Mouse (Mus musculus): ENCODE results near the gene 6030408B16Rik.

DNA sequence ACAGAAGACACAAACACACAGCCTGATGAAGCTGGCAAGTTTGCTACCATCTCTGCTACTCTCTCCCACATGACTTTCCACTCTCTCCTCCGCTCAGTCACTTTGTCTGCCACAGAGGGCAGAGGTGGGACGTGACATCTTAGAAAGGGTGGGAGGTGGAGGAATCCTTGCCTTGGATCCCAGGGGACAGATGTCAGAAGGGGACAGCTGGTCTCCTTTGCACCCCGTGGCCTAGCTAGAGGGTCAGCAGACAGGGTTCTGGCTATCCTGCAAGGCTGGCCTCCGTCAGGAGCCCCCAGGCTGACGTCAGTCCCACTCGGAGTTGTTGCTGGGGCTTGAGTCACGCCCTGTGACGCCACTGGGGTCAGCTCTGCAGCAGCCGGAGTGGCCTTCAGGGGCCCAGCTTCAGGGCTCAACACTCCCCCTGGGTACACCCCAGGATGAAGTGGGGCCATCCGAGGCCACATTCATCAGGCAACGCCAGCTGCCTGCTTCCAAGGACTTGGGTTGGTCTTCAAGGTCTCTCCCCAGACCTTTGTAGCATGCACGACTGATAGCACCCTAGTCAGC is 13.5 kb upstream of the 6030408B16Rik start:
- TF ChIP-seq HCFC1 (IDR thresholded peaks at IDR 0.05; ENCODE audit: borderline replicate concordance, insufficient read depth, low read length) (no peak), CHD2 (IDR thresholded peaks at IDR 0.05; ENCODE audit: low read depth, low read length) (no peak), ZNF384 (IDR thresholded peaks at IDR 0.05; ENCODE audit: low read depth, low read length) (no peak)

All from ES-E14 (cell line).